Comparison of ENCODE assay signal across 7 mouse cellular contexts in the genomic region with DNA sequence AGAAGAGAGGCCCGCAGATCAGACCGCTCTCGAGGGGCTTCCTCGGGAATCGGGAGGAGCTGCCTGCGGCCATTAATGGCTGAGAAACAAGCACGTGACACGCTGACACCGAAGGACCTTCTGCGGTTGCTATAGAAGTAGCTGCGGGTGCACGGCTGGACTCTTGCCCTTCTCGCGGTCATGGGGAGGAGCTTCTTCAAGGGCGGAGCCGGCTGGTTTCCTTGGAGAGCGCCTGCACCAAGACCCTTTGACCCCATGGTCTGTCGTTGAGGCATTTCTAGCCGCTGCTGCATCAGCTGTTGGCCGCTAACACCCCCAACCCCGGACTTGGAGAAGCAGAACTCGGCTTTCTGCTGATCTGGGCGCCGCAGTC. TPM values are rescaled to one million over a fixed set of nuclear protein-coding genes. Genes with fewer than 3 reads are reported as not detected.
DNase-seq lines count a peak whose midpoint lies in the region; ATAC-seq lines count a peak whose summit lies in the region.

A gene (minus strand): TSS at position 114 of the 373 bp plus-strand sequence.

- H3K4me3 ChIP-seq in hindbrain, embryonic 12.5 days: peak within 1 kb of the TSS; percentile 73
- H3K4me3 ChIP-seq in lung, embryonic 15.5 days: peak within 1 kb of the TSS; percentile 82

- H3K9me3 ChIP-seq in hindbrain, embryonic 12.5 days (replicated peaks): no peaks in the 10 kb centered on the region
- H3K9me3 ChIP-seq in lung, embryonic 15.5 days: no peaks in the 10 kb centered on the region

- WGBS in hindbrain, embryonic 12.5 days: under 1% methylated on average over 24 of the region's 24 CpGs
- WGBS in lung, embryonic 15.5 days: under 1% methylated on average over 24 of the region's 24 CpGs

- DNase-seq in adipocyte (ENCODE audit: low spot score): peak; percentile 98
- DNase-seq in cerebellum, postnatal 14 days: peak; percentile 92 to 94
- peak; percentile 87 to 90 for DNase-seq in frontal cortex, postnatal 10 days (ENCODE audit: low spot score in 2 of 2)
- peak; percentile 94 for DNase-seq in layer of hippocampus, adult 9-11 months
- DNase-seq in retina, embryonic 14.5 days (ENCODE audit: low spot score): peak; percentile 92

- H3K27me3 ChIP-seq in hindbrain, embryonic 12.5 days: no peaks in the 10 kb centered on the region
- H3K27me3 ChIP-seq in lung, embryonic 15.5 days: no peaks in the 10 kb centered on the region

- peak within 1 kb of the TSS; percentile 96 for H3K27ac ChIP-seq in hindbrain, embryonic 12.5 days
- peak within 1 kb of the TSS; percentile 98 for H3K27ac ChIP-seq in lung, embryonic 15.5 days

- H3K4me2 ChIP-seq in hindbrain, embryonic 12.5 days (replicated peaks): peak within 1 kb of the TSS; percentile 89
- H3K4me2 ChIP-seq in lung, embryonic 15.5 days: peak within 1 kb of the TSS; percentile 95

- peaks cover 82% of the 10 kb centered on the region for H3K4me1 ChIP-seq in hindbrain, embryonic 12.5 days
- peaks cover 73% of the 10 kb centered on the region for H3K4me1 ChIP-seq in lung, embryonic 15.5 days

- ATAC-seq in hindbrain, embryonic 12.5 days (ENCODE audit: low FRiP score): peak; percentile 59
- peak; percentile 66 for ATAC-seq in lung, embryonic 15.5 days (ENCODE audit: borderline replicate concordance, extremely low read depth, low FRiP score, low TSS enrichment)

- peak within 1 kb of the TSS; percentile 84 for H3K9ac ChIP-seq in hindbrain, embryonic 12.5 days
- peak within 1 kb of the TSS; percentile 90 for H3K9ac ChIP-seq in lung, embryonic 15.5 days

- peaks cover 35% of the 10 kb centered on the region for H3K36me3 ChIP-seq in hindbrain, embryonic 12.5 days
- H3K36me3 ChIP-seq in lung, embryonic 15.5 days: peaks cover 20% of the 10 kb centered on the region

RNA-seq across cellular contexts. Expression of the gene that starts here (rescaled TPM):
- polyA plus RNA-seq in hindbrain, embryonic 12.5 days (2016; fragmentation: Nextera tagmentation; extraction: Ambion mirVana): 271 and 291 TPM in 2 replicates
- polyA plus RNA-seq in lung, embryonic 15.5 days (2015; fragmentation: Nextera tagmentation; extraction: Ambion mirVana): 349 and 363 TPM in 2 replicates

Comparison
In these comparisons a context has a peak if more than half of its experiments do, and no peak if none do; other contexts are left out.
1. Peak in every context shown above with its lines: DNase-seq, ATAC-seq, H3K4me3 ChIP-seq and H3K27ac ChIP-seq.